Mouse (Mus musculus) 3T3-L1 (cell line): ENCODE data around the gene Catsper3.

ENCODE experiments used
- DNase-seq: peaks from one replicate; pipeline ENCODE4 v3.0.0-alpha.2; 2015; ENCODE audit warnings: low read depth, low spot score

Gene Catsper3

GRCm38 (mm10) chr13:55852205-55852604 is 67.8 kb downstream of the Catsper3 start:
- DNase-seq: no peak

- peak; percentile 34 for DNase-seq
Observed at GRCm38 (mm10) chr13:55855793-55856192, 71.4 kb downstream of the Catsper3 start.

- no peak for DNase-seq
Observed at GRCm38 (mm10) chr13:55858463-55858862, 74.1 kb downstream of the Catsper3 start.
